Mouse (Mus musculus) adrenal gland, adult (tissue): ENCODE measurements at regions not wholly inside any gene's neighbourhood (a gene's known extent, or its start where the extent isn't known, plus 50 kb on each side); places are given as distances from the start of the nearest gene placed in this dataset.

Source experiments
- DNase-seq, 2 experiments: peaks; one replicate each; pipeline ENCODE4 v3.0.0; 2022 to 2023; ENCODE audit warnings: low spot score in 1 of 2; ENCODE audit not compliant: inconsistent age in 2 of 2

GRCm38 (mm10) chr12:7774127-7774526, 203.3 kb upstream of the Apob start:
- peak in 1 of 2 experiments; percentile 22 for DNase-seq

DNA sequence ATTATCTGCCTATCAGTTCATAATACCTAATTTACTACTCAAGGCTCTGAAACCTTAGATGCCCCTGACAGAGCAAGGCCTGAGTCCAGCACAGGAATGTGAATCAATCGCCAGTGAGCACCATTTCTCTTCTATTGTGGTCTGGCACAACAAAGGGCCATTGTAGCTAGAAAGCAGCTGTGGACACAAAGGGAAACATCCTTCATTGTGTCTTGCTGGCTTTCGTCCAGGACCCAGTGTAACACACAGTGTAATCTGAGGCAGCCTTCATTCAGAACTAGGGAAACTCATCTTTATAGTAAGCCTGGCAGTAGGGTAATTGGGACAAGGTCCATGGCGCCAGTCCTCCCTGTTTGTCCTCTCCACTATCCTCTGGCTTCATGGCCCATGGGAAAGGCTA, 201.1 kb upstream of the Apob start:
- DNase-seq = no peak

GRCm38 (mm10) chr12:7777220-7778055, 200.0 kb upstream of the Apob start:
- peak; percentile 11 to 84 for DNase-seq

GRCm38 (mm10) chr12:7778056-7778440, 199.4 kb upstream of the Apob start:
- DNase-seq = no peak

- peak; percentile 9 to 51 for DNase-seq
Observed at GRCm38 (mm10) chr12:7816616-7817015, 160.8 kb upstream of the Apob start.

DNA sequence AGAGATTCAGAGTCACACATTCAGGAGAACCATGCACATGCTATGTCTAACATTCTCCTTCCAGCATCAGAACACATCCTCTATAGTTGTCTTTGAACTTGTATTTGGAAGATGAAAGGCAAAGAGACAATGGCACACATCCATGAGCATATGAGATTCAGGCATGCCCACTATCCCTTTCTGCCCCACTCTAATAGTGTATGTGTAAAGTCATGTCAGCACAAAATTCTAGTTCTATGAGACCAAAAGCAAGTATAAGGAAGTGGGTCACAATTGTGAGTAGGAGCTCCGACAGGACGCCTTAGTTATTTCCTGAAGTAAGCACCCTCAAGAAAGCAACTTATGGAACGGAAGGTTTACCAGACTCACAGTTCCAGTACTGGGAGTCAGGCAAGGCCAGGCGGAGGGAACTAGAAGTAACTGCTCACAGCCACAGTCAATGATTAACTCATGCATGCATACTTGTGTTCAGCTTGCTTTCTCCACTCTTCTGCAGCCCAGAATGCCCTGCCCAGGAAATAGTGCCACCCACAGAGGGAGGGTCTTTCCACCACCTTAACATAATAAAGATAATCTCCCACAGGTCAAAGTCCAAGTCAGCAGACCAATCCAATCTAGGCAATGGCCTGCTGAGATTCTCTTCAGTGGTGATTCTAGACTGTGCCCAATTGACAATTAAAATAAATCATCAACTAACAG, 157.3 kb upstream of the Apob start:
- no peak for DNase-seq

DNA sequence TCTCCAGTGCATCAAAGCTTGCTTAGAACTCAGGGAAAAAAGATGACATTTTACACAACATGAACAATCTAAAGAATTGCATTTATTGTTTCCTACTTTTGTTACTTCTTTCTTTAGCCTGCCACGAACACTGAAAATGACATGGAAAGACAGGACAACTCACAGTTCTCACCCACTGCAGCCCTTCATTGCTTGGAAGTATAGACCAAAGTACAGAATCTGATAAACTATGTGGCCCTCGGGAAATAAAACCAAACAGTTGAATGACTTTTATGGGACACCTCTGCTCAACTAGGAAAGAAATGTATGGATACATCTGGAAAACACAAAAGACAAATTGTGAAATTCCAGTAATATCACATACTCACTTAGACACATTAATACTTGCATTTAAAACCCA, 156.7 kb upstream of the Apob start:
- no peak for DNase-seq

GRCm38 (mm10) chr12:7835731-7836130, 141.7 kb upstream of the Apob start:
- no peak for DNase-seq

GRCm38 (mm10) chr12:7853876-7854275, 123.6 kb upstream of the Apob start:
- no peak for DNase-seq

GRCm38 (mm10) chr12:7855683-7856082, 121.8 kb upstream of the Apob start:
- no peak for DNase-seq

DNA sequence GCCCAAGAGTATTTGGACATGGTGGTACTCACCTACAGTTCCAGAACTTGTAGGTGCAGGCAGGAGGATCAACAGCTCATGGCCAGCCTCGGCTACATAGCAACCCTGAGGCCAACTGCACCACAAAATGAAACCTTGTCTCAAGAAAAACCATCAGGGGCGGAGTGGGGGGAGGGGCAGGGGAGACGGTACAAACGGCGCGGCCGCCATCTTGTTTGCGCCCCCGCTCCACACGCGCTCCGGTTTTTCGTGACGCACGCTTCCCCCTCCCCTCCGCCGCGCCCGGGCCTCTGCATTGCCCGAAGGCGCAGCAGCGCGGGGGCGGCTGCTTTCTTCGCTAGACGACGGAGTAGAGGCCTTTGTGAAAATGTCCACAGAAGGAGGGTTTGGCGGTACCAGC, 117.9 kb upstream of the Apob start:
- DNase-seq = no peak

DNA sequence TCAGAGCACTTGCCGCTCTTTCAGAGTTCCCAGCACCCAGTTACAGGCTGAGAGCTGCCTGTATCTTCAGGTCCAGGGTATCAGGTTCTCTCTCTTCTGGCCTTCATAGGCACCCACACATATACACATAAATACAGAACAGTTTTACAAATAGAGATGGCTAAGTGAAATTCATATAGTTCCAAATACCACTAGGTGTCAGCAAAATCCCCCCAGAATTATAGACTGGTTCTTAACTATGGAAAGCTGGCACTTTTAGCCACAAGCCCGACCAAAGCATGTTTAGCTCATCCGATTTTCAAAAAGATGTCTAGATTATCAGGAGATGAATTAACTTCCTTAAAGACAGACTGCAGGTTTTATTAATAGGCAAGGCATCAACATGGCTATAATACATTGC, 107.4 kb upstream of the Apob start:
- DNase-seq = no peak

GRCm38 (mm10) chr12:7870473-7870872, 107.0 kb upstream of the Apob start:
- DNase-seq = no peak

DNA sequence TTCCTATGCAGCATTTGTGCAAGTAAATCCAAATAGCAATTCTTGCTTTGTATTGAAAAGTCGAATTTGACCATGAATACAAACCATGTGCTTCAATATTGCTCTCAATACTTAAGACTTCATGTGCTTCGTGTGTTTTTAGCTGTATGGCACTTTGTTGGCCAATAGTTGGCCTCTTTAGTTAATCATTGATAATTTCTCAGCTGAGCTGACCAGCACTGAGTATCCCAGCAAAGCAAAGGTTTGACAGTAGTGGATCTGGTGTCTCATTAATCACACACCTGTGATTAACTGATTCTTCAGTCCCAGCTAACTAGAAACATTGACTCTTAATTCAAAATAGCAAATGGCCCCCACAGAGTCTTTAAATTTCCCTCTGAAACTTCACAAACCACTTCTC, 102.0 kb upstream of the Apob start:
- DNase-seq = no peak

DNA sequence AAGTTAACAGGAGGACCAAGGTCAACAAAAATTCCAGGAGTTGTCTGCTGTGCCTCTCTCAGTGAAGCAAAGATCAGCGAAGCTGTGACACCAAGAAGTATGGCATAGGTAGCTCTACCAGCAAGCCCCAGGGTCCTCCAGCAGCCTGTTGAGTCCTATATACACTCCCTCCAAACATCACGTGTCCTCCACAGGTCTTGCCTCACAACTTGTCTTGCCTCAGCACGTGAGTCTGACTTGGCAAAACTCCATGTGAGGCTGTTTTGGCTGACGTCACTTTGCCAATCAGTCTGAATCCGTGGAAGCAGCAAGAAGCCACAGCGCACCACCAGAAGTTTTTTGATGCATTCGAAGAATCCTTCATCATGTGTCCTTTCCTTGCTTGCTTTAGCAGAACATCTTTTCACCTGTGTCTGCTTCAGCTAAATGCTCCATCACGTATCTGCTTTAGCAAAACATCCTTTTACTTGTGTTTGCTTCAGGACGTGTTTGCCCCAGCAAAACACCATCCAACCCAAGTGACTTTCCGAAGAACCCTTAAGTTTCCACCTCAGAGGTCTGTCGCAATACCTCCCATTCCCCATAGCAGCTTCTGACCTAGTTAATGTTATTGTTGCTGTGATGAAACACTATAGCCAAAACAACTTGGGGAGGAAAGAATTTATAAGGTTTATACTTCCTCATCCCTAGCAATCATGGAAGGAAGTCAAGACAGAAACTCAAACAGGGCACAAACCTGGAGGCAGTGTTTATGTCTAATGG, 101.0 kb upstream of the Apob start:
- no peak for DNase-seq

- no peak for DNase-seq
Observed at GRCm38 (mm10) chr12:7878761-7879160, 98.7 kb upstream of the Apob start.

DNA sequence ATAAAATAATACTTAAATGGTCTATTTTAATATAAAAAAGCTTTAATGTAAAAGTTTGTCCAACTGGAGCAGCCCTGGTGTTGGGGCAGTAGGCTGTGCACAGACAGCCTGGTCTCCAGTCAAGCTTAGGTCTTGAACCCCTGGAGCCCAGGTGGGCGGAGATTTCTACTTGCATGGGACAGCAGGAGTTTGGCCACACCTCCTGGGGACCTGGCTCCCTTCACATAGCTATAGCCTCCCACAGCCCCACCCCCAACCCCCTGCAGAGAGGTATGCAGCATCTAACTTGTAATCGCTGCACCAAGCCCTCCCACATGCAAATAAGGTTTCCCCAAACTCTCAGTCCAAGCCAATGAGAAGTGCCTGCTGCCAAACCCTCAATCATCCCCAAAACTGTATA, 81.3 kb upstream of the Apob start:
- no peak for DNase-seq

DNA sequence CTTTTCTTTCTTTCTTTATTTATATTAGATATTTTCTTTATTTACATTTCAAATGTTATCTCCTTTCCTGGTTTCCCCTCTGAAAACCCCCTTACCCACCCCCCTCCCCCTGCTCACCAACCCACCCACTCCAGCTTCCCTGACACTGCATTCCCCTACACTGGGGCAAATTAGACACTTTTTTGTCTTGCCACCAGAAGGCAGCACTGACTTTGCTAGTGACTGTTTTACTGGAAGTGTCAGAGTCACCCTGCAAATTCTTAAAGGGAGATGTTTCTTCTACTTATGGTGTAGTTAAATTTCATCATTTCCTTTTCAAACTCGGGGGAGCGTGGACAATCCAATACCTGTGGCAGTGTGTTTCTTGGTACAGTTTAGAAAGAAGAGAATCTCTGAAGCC, 72.1 kb upstream of the Apob start:
- DNase-seq = no peak

- no peak for DNase-seq
Observed at GRCm38 (mm10) chr12:7906831-7907230, 70.6 kb upstream of the Apob start.

DNA sequence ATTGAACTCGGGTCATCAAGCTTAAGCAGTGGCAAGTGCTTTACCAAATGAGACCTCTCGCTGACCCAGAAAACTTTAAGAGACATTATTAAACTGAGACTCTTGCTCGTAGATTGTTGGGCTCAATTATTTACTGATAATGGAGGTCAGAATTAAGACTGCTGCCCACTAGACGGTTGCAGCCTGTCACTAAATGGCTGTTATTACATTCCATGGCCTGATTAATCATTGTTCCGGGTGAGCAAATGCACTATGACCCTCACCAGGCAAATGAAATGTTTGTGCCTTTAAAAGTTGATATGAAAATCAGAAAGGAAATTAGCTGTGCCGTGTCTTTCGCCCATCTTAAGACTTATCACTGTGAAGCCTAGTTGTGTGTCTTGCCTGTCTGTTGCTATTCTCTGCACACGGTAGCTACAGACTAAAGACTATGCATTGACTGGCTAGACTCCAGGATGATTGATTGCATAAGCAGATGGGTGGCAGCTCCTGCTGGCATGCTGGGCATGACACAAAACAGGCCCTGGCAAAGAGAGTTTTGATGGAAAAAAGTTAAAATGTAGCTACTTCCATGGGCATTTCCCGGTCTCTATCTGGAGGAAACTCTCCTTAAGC, 67.6 kb upstream of the Apob start:
- DNase-seq = no peak

- no peak for DNase-seq
Observed at GRCm38 (mm10) chr12:7910509-7910908, 66.9 kb upstream of the Apob start.
